Comparison of ENCODE assay signal across 7 mouse cellular contexts in genomic region chr6:42583488-42583872, GRCm38 (mm10). TPM values are rescaled to one million over a fixed set of nuclear protein-coding genes. Genes with fewer than 3 reads are reported as not detected.
DNase-seq lines count a peak whose midpoint lies in the region; ATAC-seq and TF ChIP-seq lines count a peak whose summit lies in the region.

No protein-coding gene starts in this region.

- H3K27me3 ChIP-seq in Patski, result no peaks in the 10 kb centered on the region

- POLR2A ChIA-PET in Patski (lab: Charles Lee), result interaction anchor here (0.5 kb wide), 1 partner anchor 723 kb away, joined by 3 read pairs; no protein-coding TSS in a partner anchor

- no peak for DNase-seq in Patski (ENCODE audit: low read depth, low spot score)
- peak; percentile 64 for DNase-seq in brain, embryonic 14.5 days (ENCODE audit: low read depth)
- DNase-seq in hindlimb bud, embryonic 11.5 days (ENCODE audit: extremely low spot score, low read depth, low spot score), result peak; percentile 42
- DNase-seq in left cerebral cortex, postnatal 14 days (ENCODE audit: low spot score in 2 of 2), result peak; percentile 34 to 77
- peak; percentile 11 to 33 for DNase-seq in spleen, postnatal 14 days (ENCODE audit: low spot score in 2 of 2)

- in situ Hi-C loops in Patski (cut with MboI; ENCODE audit: low pct_unique_long_range_greater_than_20kb), result loop anchor here (5.0 to 25.0 kb wide), 4 partner anchors 329 to 971 kb away; partner anchors contain the start of gene Ephb6

- CTCF ChIA-PET in Patski (lab: Charles Lee), result interaction anchor here (0.6 to 2.6 kb wide), 13 partner anchors 8 to 360 kb away, joined by 3 to 25 read pairs (median 3); partner anchors contain the start of gene Zyx

- TF ChIP-seq CTCF in Patski (IDR thresholded peaks at IDR 0.05), result peak; percentile 83
- TF ChIP-seq CTCF in brain, embryonic 14.5 days (IDR thresholded peaks at IDR 0.05; ENCODE audit: borderline replicate concordance, extremely low read depth, insufficient read depth, insufficient read length), result peak; percentile 71

- intact Hi-C loops in left cerebral cortex, postnatal 14 days (cut with DNase I), result loop anchor here (2.0 to 10.0 kb wide), 3 partner anchors 259 to 821 kb away; partner anchors contain the start of gene Fam131b

- ATAC-seq in Patski, result no peak
- ATAC-seq in frontal cortex, adult (ENCODE audit: low TSS enrichment), result peak; percentile 85
- 0 out of 2 replicates have a peak, but pooled peaks have one; percentile 59 for ATAC-seq in megakaryocyte-erythroid progenitor cell, adult 5-6 weeks (replicated peaks; ENCODE audit: low FRiP score, low TSS enrichment, poor library complexity, severe bottlenecking)

- no peak for TF ChIP-seq POLR2A in brain, embryonic 14.5 days (IDR thresholded peaks at IDR 0.05; ENCODE audit: borderline replicate concordance, extremely low read depth, insufficient read depth, insufficient read length, poor library complexity, severe bottlenecking)

RNA-seq across cellular contexts. Expression of gene Tcaf3, which starts 14.0 kb away (rescaled TPM):
- polyA plus RNA-seq in Patski (2021), result not detected
- polyA plus RNA-seq in brain, embryonic 14.5 days (2012; rRNA removed), result not detected in 2 replicates
- total RNA-seq in left cerebral cortex, postnatal 14 days (2021), result not detected
- total RNA-seq in megakaryocyte-erythroid progenitor cell, adult 5-6 weeks (2014; fragmentation: Nextera tagmentation), result not detected in 2 replicates
- total RNA-seq in megakaryocyte-erythroid progenitor cell, adult 5-6 weeks (2017), result not detected in 2 replicates

RNA-seq across cellular contexts. Expression of gene Olfr455, which starts 36.1 kb away (rescaled TPM):
- not detected for polyA plus RNA-seq in Patski (2021)
- not detected in 2 replicates for polyA plus RNA-seq in brain, embryonic 14.5 days (2012; rRNA removed)
- not detected for total RNA-seq in left cerebral cortex, postnatal 14 days (2021)
- not detected in 2 replicates for total RNA-seq in megakaryocyte-erythroid progenitor cell, adult 5-6 weeks (2014; fragmentation: Nextera tagmentation)
- not detected in 2 replicates for total RNA-seq in megakaryocyte-erythroid progenitor cell, adult 5-6 weeks (2017)
